Mouse (Mus musculus): ENCODE measurements around the gene Gm21820.
"Not testable (repeated sequence)": the region's sequence is repeated elsewhere in the genome, so short reads cannot be mapped to it uniquely, and the experiment has no call there.

Gene Gm21820

GRCm38 (mm10) chrY:5249341-5249740, at the start of gene Gm21820:
Gm21820 (minus strand) TSS chrY:5249441.
- not testable (repeated sequence) for DNase-seq
